8 mouse cellular contexts compared by ENCODE assay signal in genomic region chr5:122354492-122355067, GRCm38 (mm10). TPM values are rescaled to one million over a fixed set of nuclear protein-coding genes. Genes with fewer than 3 reads are reported as not detected.
DNase-seq lines count a peak whose midpoint lies in the region; ATAC-seq and TF ChIP-seq lines count a peak whose summit lies in the region.

No protein-coding gene starts in this region.

- WGBS in heart, adult 2 months, result under 1% methylated on average over 49 of the region's 57 CpGs
- under 1% methylated on average over 52 of the region's 57 CpGs for WGBS in forebrain, embryonic 13.5 days
- WGBS in liver, embryonic 16.5 days (ENCODE audit: insufficient replicate concordance), result under 1% methylated on average over 57 of the region's 57 CpGs

- ATAC-seq in forebrain, embryonic 13.5 days, result peak; percentile 34
- ATAC-seq in liver, embryonic 16.5 days (ENCODE audit: low read depth), result peak; percentile 63; the same call in 1 of the 2 replicates

- peak overlapping the region; percentile 91 for H3K9ac ChIP-seq in heart, adult 2 months (ENCODE audit: low read depth, low read length)
- peak overlapping the region; percentile 66 for H3K9ac ChIP-seq in CH12.LX (ENCODE audit: insufficient read depth, low read depth)
- peak overlapping the region; percentile 94 for H3K9ac ChIP-seq in forebrain, embryonic 13.5 days
- peak overlapping the region; percentile 93 for H3K9ac ChIP-seq in liver, embryonic 16.5 days (ENCODE audit: low read depth, low read length)

- DNase-seq in heart, adult 2 months, result no peak
- no peak for DNase-seq in heart, postnatal 14 days
- no peak for DNase-seq in CH12.LX (ENCODE audit: extremely low read depth)
- DNase-seq in adrenal gland, postnatal 14 days, result no peak
- no peak for DNase-seq in urinary bladder, postnatal 10 days (ENCODE audit: low spot score)
- no peak for DNase-seq in thymus, postnatal 14 days

- no peaks in the 10 kb centered on the region for H3K27me3 ChIP-seq in heart, adult 2 months (ENCODE audit: control insufficient read depth, insufficient read depth, low read length)
- H3K27me3 ChIP-seq in CH12.LX (replicated peaks), result no peaks in the 10 kb centered on the region
- H3K27me3 ChIP-seq in forebrain, embryonic 13.5 days, result no peaks in the 10 kb centered on the region
- no peaks in the 10 kb centered on the region for H3K27me3 ChIP-seq in liver, embryonic 16.5 days (ENCODE audit: control insufficient read depth, insufficient read depth, low read depth, low read length)

- TF ChIP-seq CTCF in heart, adult 2 months (IDR thresholded peaks at IDR 0.05), result peak; percentile 26
- peak in 1 of 2 experiments; percentile 29; a peak in 2 of 4 replicates for TF ChIP-seq CTCF in CH12.LX (conservative IDR thresholded peaks at IDR 0.05 in 1 of 2, IDR thresholded peaks at IDR 0.05 in 1 of 2; ENCODE audit: low read depth in 2 of 2, low read length in 2 of 2)

- no peaks in the 10 kb centered on the region for H3K79me2 ChIP-seq in heart, adult 2 months (replicated peaks; ENCODE audit: control insufficient read depth, insufficient read depth, low read length)
- H3K79me2 ChIP-seq in CH12.LX (replicated peaks; ENCODE audit: control insufficient read depth, extremely low read depth, insufficient read depth, poor library complexity, severe bottlenecking), result peaks cover 8% of the 10 kb centered on the region

- H3K36me3 ChIP-seq in heart, adult 2 months (ENCODE audit: control insufficient read depth, insufficient read depth, low read length), result no peaks in the 10 kb centered on the region
- H3K36me3 ChIP-seq in CH12.LX (replicated peaks in 1 of 2; ENCODE audit: control insufficient read depth in 1 of 2, insufficient read depth in 1 of 2, low read length in 1 of 2), result peaks cover 4 to 30% of the 10 kb centered on the region in 2 experiments
- peaks cover 22% of the 10 kb centered on the region for H3K36me3 ChIP-seq in forebrain, embryonic 13.5 days (ENCODE audit: poor library complexity, severe bottlenecking)
- H3K36me3 ChIP-seq in liver, embryonic 16.5 days (ENCODE audit: control insufficient read depth, insufficient read depth), result no peaks in the 10 kb centered on the region

- no peak for TF ChIP-seq EP300 in heart, adult 2 months (IDR thresholded peaks at IDR 0.05; ENCODE audit: insufficient read depth, low read depth, low read length)
- TF ChIP-seq EP300 in CH12.LX (IDR thresholded peaks at IDR 0.05; ENCODE audit: low read length), result no peak

- TF ChIP-seq RAD21 in CH12.LX (IDR thresholded peaks at IDR 0.05; ENCODE audit: low read depth, low read length), result no peak

- H3K4me2 ChIP-seq in CH12.LX (ENCODE audit: insufficient read depth, low read depth, poor library complexity, severe bottlenecking), result peak overlapping the region; percentile 24; the same call in 1 of the 2 replicates
- peak overlapping the region; percentile 82 for H3K4me2 ChIP-seq in forebrain, embryonic 13.5 days
- H3K4me2 ChIP-seq in liver, embryonic 16.5 days (ENCODE audit: low read depth, low read length), result peak overlapping the region; percentile 91

- peak overlapping the region; percentile 91 for H3K27ac ChIP-seq in heart, adult 2 months
- H3K27ac ChIP-seq in CH12.LX (ENCODE audit: insufficient read depth, low read depth), result peak overlapping the region; percentile 32; the same call in 1 of the 2 replicates
- H3K27ac ChIP-seq in forebrain, embryonic 13.5 days, result peak overlapping the region; percentile 68
- H3K27ac ChIP-seq in liver, embryonic 16.5 days (ENCODE audit: low read length), result peak overlapping the region; percentile 78

- TF ChIP-seq POLR2A in heart, adult 2 months (IDR thresholded peaks at IDR 0.05; ENCODE audit: insufficient read depth, low read depth, low read length), result no peak
- TF ChIP-seq POLR2A in CH12.LX (IDR thresholded peaks at IDR 0.05; ENCODE audit: low read depth, low read length), result no peak

- H3K4me3 ChIP-seq in heart, adult 2 months, result peak overlapping the region; percentile 76
- peak overlapping the region; percentile 76 to 98 (median 94) for H3K4me3 ChIP-seq in CH12.LX (replicated peaks in 1 of 3; ENCODE audit: low read depth in 2 of 3, low read length in 2 of 3, poor library complexity in 1 of 3)
- H3K4me3 ChIP-seq in forebrain, embryonic 13.5 days, result peak overlapping the region; percentile 97
- peak overlapping the region; percentile 94 for H3K4me3 ChIP-seq in liver, embryonic 16.5 days (ENCODE audit: low read depth, low read length)

- no peaks in the 10 kb centered on the region; the same call in 1 of the 2 replicates for H3K4me1 ChIP-seq in heart, adult 2 months (ENCODE audit: control insufficient read depth, insufficient read depth, low read length)
- peaks cover 3 to 26% of the 10 kb centered on the region in 2 experiments for H3K4me1 ChIP-seq in CH12.LX (ENCODE audit: control insufficient read depth in 1 of 2, insufficient read depth in 2 of 2)
- H3K4me1 ChIP-seq in forebrain, embryonic 13.5 days, result peaks cover 11% of the 10 kb centered on the region
- peaks cover 10% of the 10 kb centered on the region for H3K4me1 ChIP-seq in liver, embryonic 16.5 days (ENCODE audit: control insufficient read depth, low read depth, low read length)

- intact Hi-C loops in heart, adult 2 months (cut with DNase I), result loop anchor here (1.0 to 10.0 kb wide), 2 partner anchors 18 to 200 kb away; partner anchors contain the start of genes Fam216a and Ppp1cc
- intact Hi-C loops in heart, postnatal 14 days (cut with DNase I), result no loop called here

- in situ Hi-C loops in CH12.LX (cut with MboI; ENCODE audit: low pct_ligation_motif_present, low pct_unique_long_range_greater_than_20kb, low sequenced_read_pairs), result no loop called here

- H3K9me3 ChIP-seq in CH12.LX (replicated peaks; ENCODE audit: low read length), result no peaks in the 10 kb centered on the region
- H3K9me3 ChIP-seq in forebrain, embryonic 13.5 days (replicated peaks), result no peaks in the 10 kb centered on the region
- no peaks in the 10 kb centered on the region for H3K9me3 ChIP-seq in liver, embryonic 16.5 days (replicated peaks; ENCODE audit: control insufficient read depth, low read length)

- dilution Hi-C loops in CH12.LX (cut with MboI; ENCODE audit: extremely low pct_ligation_motif_present, extremely low pct_unique_long_range_greater_than_20kb, low sequenced_read_pairs), result no loop called here

TF ChIP-seq in CH12.LX, 34 proteins besides CTCF, POLR2A, EP300 and RAD21 (continues in another document):
- TF ChIP-seq CHD2 (IDR thresholded peaks at IDR 0.05; ENCODE audit: low read length) (no peak), BHLHE40 (IDR thresholded peaks at IDR 0.05; ENCODE audit: low read depth, low read length) (peak; percentile 72), NELFE (IDR thresholded peaks at IDR 0.05; ENCODE audit: low read depth, low read length) (no peak), MAX (IDR thresholded peaks at IDR 0.05; ENCODE audit: low read length) (no peak)

RNA-seq across cellular contexts. Expression of gene Vps29, which starts 0.4 kb away (rescaled TPM):
- total RNA-seq in heart, adult 2 months (2021), result 10 to 100 TPM; 85.4 to 91.4 TPM
- polyA plus RNA-seq in heart, adult 2 months (2012; rRNA removed), result 39.2 and 70.9 TPM in 2 replicates
- 100 to 1,000 TPM in 1 of 2 experiments, 10 to 100 TPM in 1; 86.7 to 103 TPM for total RNA-seq in heart, postnatal 14 days (2021)
- total RNA-seq in CH12.LX (2012; rRNA removed) (82.2 and 94.9 TPM in 2 replicates), CH12.LX (2014; rRNA removed) (145 and 153 TPM in 2 replicates)
- 94.4 and 95.0 TPM in 2 replicates for polyA plus RNA-seq in CH12.LX (2012; ENCODE audit: insufficient read length, low read depth)
- polyA plus RNA-seq in forebrain, embryonic 13.5 days (2015; fragmentation: Nextera tagmentation; extraction: Ambion mirVana), result 228 and 236 TPM in 2 replicates
- polyA plus RNA-seq in liver, embryonic 16.5 days (2015; fragmentation: Nextera tagmentation; extraction: Ambion mirVana), result 95.1 and 104 TPM in 2 replicates
- 127 TPM in 2 replicates for total RNA-seq in adrenal gland, postnatal 14 days (2021)

RNA-seq across cellular contexts. Expression of gene Rad9b, which starts 0.5 kb away (rescaled TPM):
- total RNA-seq in heart, adult 2 months (2021), result under 1 TPM; 0.50 to 0.97 TPM
- polyA plus RNA-seq in heart, adult 2 months (2012; rRNA removed), result 2.5 and 3.0 TPM in 2 replicates
- 1 to 10 TPM; 1.4 to 1.5 TPM for total RNA-seq in heart, postnatal 14 days (2021)
- total RNA-seq in CH12.LX (2012; rRNA removed), result 6.5 and 9.0 TPM in 2 replicates
- total RNA-seq in CH12.LX (2014; rRNA removed), result 10.3 and 11.3 TPM in 2 replicates
- 10.4 TPM in 2 replicates for polyA plus RNA-seq in CH12.LX (2012; ENCODE audit: insufficient read length, low read depth)
- 16.1 TPM in 2 replicates for polyA plus RNA-seq in forebrain, embryonic 13.5 days (2015; fragmentation: Nextera tagmentation; extraction: Ambion mirVana)
- polyA plus RNA-seq in liver, embryonic 16.5 days (2015; fragmentation: Nextera tagmentation; extraction: Ambion mirVana), result 2.5 and 2.6 TPM in 2 replicates
- total RNA-seq in adrenal gland, postnatal 14 days (2021), result 3.2 and 4.0 TPM in 2 replicates

RNA-seq across cellular contexts. Expression of gene Gpn3, which starts 17.1 kb away (rescaled TPM):
- 10 to 100 TPM; 23.5 to 28.0 TPM for total RNA-seq in heart, adult 2 months (2021)
- polyA plus RNA-seq in heart, adult 2 months (2012; rRNA removed), result 19.2 and 19.8 TPM in 2 replicates
- total RNA-seq in heart, postnatal 14 days (2021), result 10 to 100 TPM; 23.1 to 25.6 TPM
- total RNA-seq in CH12.LX (2012; rRNA removed) (61.4 and 66.8 TPM in 2 replicates), CH12.LX (2014; rRNA removed) (96.1 and 97.1 TPM in 2 replicates)
- 65.9 and 74.6 TPM in 2 replicates for polyA plus RNA-seq in CH12.LX (2012; ENCODE audit: insufficient read length, low read depth)
- 56.9 and 58.7 TPM in 2 replicates for polyA plus RNA-seq in forebrain, embryonic 13.5 days (2015; fragmentation: Nextera tagmentation; extraction: Ambion mirVana)
- polyA plus RNA-seq in liver, embryonic 16.5 days (2015; fragmentation: Nextera tagmentation; extraction: Ambion mirVana), result 46.8 and 52.8 TPM in 2 replicates
- 34.9 and 36.4 TPM in 2 replicates for total RNA-seq in adrenal gland, postnatal 14 days (2021)

RNA-seq across cellular contexts. Expression of gene Fam216a, which starts 17.6 kb away (rescaled TPM):
- 10 to 100 TPM; 11.1 to 12.3 TPM for total RNA-seq in heart, adult 2 months (2021)
- 10.7 and 15.3 TPM in 2 replicates for polyA plus RNA-seq in heart, adult 2 months (2012; rRNA removed)
- 10 to 100 TPM; 15.1 to 16.5 TPM for total RNA-seq in heart, postnatal 14 days (2021)
- total RNA-seq in CH12.LX (2012; rRNA removed), result 37.2 and 38.2 TPM in 2 replicates
- 50.2 and 55.8 TPM in 2 replicates for total RNA-seq in CH12.LX (2014; rRNA removed)
- 41.4 and 41.5 TPM in 2 replicates for polyA plus RNA-seq in CH12.LX (2012; ENCODE audit: insufficient read length, low read depth)
- polyA plus RNA-seq in forebrain, embryonic 13.5 days (2015; fragmentation: Nextera tagmentation; extraction: Ambion mirVana), result 117 and 123 TPM in 2 replicates
- polyA plus RNA-seq in liver, embryonic 16.5 days (2015; fragmentation: Nextera tagmentation; extraction: Ambion mirVana), result 13.7 and 14.1 TPM in 2 replicates
- total RNA-seq in adrenal gland, postnatal 14 days (2021), result 29.7 and 34.7 TPM in 2 replicates

RNA-seq across cellular contexts. Expression of gene Arpc3, which starts 37.1 kb away (rescaled TPM):
- 10 to 100 TPM; 91.5 to 98.7 TPM for total RNA-seq in heart, adult 2 months (2021)
- 89.6 and 97.1 TPM in 2 replicates for polyA plus RNA-seq in heart, adult 2 months (2012; rRNA removed)
- total RNA-seq in heart, postnatal 14 days (2021), result 100 to 1,000 TPM; 104 to 115 TPM
- total RNA-seq in CH12.LX (2012; rRNA removed) (297 and 315 TPM in 2 replicates), CH12.LX (2014; rRNA removed) (425 and 543 TPM in 2 replicates)
- 256 TPM in 2 replicates for polyA plus RNA-seq in CH12.LX (2012; ENCODE audit: insufficient read length, low read depth)
- 152 and 167 TPM in 2 replicates for polyA plus RNA-seq in forebrain, embryonic 13.5 days (2015; fragmentation: Nextera tagmentation; extraction: Ambion mirVana)
- polyA plus RNA-seq in liver, embryonic 16.5 days (2015; fragmentation: Nextera tagmentation; extraction: Ambion mirVana), result 85.4 and 105 TPM in 2 replicates
- 240 and 253 TPM in 2 replicates for total RNA-seq in adrenal gland, postnatal 14 days (2021)

Comparison
In these comparisons a context has a peak if more than half of its experiments do, and no peak if none do; other contexts are left out.
1. H3K27ac ChIP-seq: peak in every context shown above with its lines; median percentile 91 in heart, adult 2 months; 78 in liver, embryonic 16.5 days; 68 in forebrain, embryonic 13.5 days; 32 in CH12.LX.
2. H3K4me2 ChIP-seq: peak in every context shown above with its lines; median percentile 91 in liver, embryonic 16.5 days; 82 in forebrain, embryonic 13.5 days; 24 in CH12.LX.